Mouse (Mus musculus): Measurements from ENCODE around the gene Ramp3. TPM values are rescaled to one million over a fixed set of nuclear protein-coding genes. Genes with fewer than 3 reads are reported as not detected.
A peak's percentile ranks its signal among the peaks of the same experiment; 100 is the strongest.

Ramp3 gene
- polyA plus RNA-seq, 1 experiment: 2.4 TPM

- H3K4me1 ChIP-seq (ENCODE audit: control insufficient read depth, insufficient read depth, insufficient read length): no peaks in the 10 kb centered on the region; the same call in 1 of the 2 replicates
- DNase-seq (ENCODE audit: low read depth in 1 of 2, low spot score in 2 of 2): no peak
- 70% methylated on average over 2 of the region's 2 CpGs for WGBS
- H3K27me3 ChIP-seq (ENCODE audit: control insufficient read depth, insufficient read depth, low read length): no peaks in the 10 kb centered on the region
- no peak overlapping the region for H3K27ac ChIP-seq (ENCODE audit: insufficient read depth, low read length)
- TF ChIP-seq POLR2A (IDR thresholded peaks at IDR 0.05; ENCODE audit: low read depth, low read length): no peak
- TF ChIP-seq CTCF (IDR thresholded peaks at IDR 0.05; ENCODE audit: extremely low read depth, insufficient read depth, insufficient read length, insufficient replicate concordance): no peak
- H3K36me3 ChIP-seq (ENCODE audit: control insufficient read depth, insufficient read depth, low read length): no peaks in the 10 kb centered on the region
- no peak overlapping the region for H3K4me3 ChIP-seq (ENCODE audit: extremely low read depth, insufficient read depth, insufficient read length)
These were observed 11.7 kb downstream of the Ramp3 start for GRCm38 (mm10) chr11:6670044-6670443.

GRCm38 (mm10) chr11:6670826-6671225, 12.5 kb downstream of the Ramp3 start:
- no peaks in the 10 kb centered on the region; the same call in 1 of the 2 replicates for H3K4me1 ChIP-seq (ENCODE audit: control insufficient read depth, insufficient read depth, insufficient read length)
- H3K4me3 ChIP-seq (ENCODE audit: extremely low read depth, insufficient read depth, insufficient read length): no peak overlapping the region
- no peak for DNase-seq (ENCODE audit: low read depth in 1 of 2, low spot score in 2 of 2)
- H3K36me3 ChIP-seq (ENCODE audit: control insufficient read depth, insufficient read depth, low read length): no peaks in the 10 kb centered on the region
- TF ChIP-seq CTCF (IDR thresholded peaks at IDR 0.05; ENCODE audit: extremely low read depth, insufficient read depth, insufficient read length, insufficient replicate concordance): no peak
- no peak for TF ChIP-seq POLR2A (IDR thresholded peaks at IDR 0.05; ENCODE audit: low read depth, low read length)
- H3K27me3 ChIP-seq (ENCODE audit: control insufficient read depth, insufficient read depth, low read length): no peaks in the 10 kb centered on the region
- no peak overlapping the region for H3K27ac ChIP-seq (ENCODE audit: insufficient read depth, low read length)
- WGBS: 86% methylated on average over 4 of the region's 4 CpGs

GRCm38 (mm10) chr11:6674701-6675100, 16.4 kb downstream of the Ramp3 start:
- no peaks in the 10 kb centered on the region for H3K36me3 ChIP-seq (ENCODE audit: control insufficient read depth, insufficient read depth, low read length)
- no peak overlapping the region for H3K4me3 ChIP-seq (ENCODE audit: extremely low read depth, insufficient read depth, insufficient read length)
- TF ChIP-seq POLR2A (IDR thresholded peaks at IDR 0.05; ENCODE audit: low read depth, low read length): no peak
- no peak for TF ChIP-seq CTCF (IDR thresholded peaks at IDR 0.05; ENCODE audit: extremely low read depth, insufficient read depth, insufficient read length, insufficient replicate concordance)
- H3K27ac ChIP-seq (ENCODE audit: insufficient read depth, low read length): no peak overlapping the region
- 91% methylated on average over 9 of the region's 9 CpGs for WGBS
- no peaks in the 10 kb centered on the region for H3K4me1 ChIP-seq (ENCODE audit: control insufficient read depth, insufficient read depth, insufficient read length)
- no peaks in the 10 kb centered on the region for H3K27me3 ChIP-seq (ENCODE audit: control insufficient read depth, insufficient read depth, low read length)
- DNase-seq (ENCODE audit: low read depth in 1 of 2, low spot score in 2 of 2): no peak

GRCm38 (mm10) chr11:6675402-6675801, 17.1 kb downstream of the Ramp3 start:
- no peaks in the 10 kb centered on the region for H3K27me3 ChIP-seq (ENCODE audit: control insufficient read depth, insufficient read depth, low read length)

GRCm38 (mm10) chr11:6676641-6677040, 18.3 kb downstream of the Ramp3 start:
- no peaks in the 10 kb centered on the region; the same call in 1 of the 2 replicates for H3K4me1 ChIP-seq (ENCODE audit: control insufficient read depth, insufficient read depth, insufficient read length)
- no peak overlapping the region for H3K4me3 ChIP-seq (ENCODE audit: extremely low read depth, insufficient read depth, insufficient read length)
- H3K27me3 ChIP-seq (ENCODE audit: control insufficient read depth, insufficient read depth, low read length): no peaks in the 10 kb centered on the region
- TF ChIP-seq CTCF (IDR thresholded peaks at IDR 0.05; ENCODE audit: extremely low read depth, insufficient read depth, insufficient read length, insufficient replicate concordance): no peak
- TF ChIP-seq POLR2A (IDR thresholded peaks at IDR 0.05; ENCODE audit: low read depth, low read length): no peak
- no peaks in the 10 kb centered on the region for H3K36me3 ChIP-seq (ENCODE audit: control insufficient read depth, insufficient read depth, low read length)
- DNase-seq (ENCODE audit: low read depth in 1 of 2, low spot score in 2 of 2): no peak
- H3K27ac ChIP-seq (ENCODE audit: insufficient read depth, low read length): no peak overlapping the region
- WGBS: 90% methylated on average over 9 of the region's 9 CpGs

More at GRCm38 (mm10) chr11:6675402-6675801, 17.1 kb downstream of the Ramp3 start:
- WGBS: 39% methylated on average over 7 of the region's 7 CpGs
- TF ChIP-seq POLR2A (IDR thresholded peaks at IDR 0.05; ENCODE audit: low read depth, low read length) (no peak), CTCF (IDR thresholded peaks at IDR 0.05; ENCODE audit: extremely low read depth, insufficient read depth, insufficient read length, insufficient replicate concordance) (no peak)
- DNase-seq (ENCODE audit: low read depth in 1 of 2, low spot score in 2 of 2): no peak
- Histone ChIP-seq H3K4me3 (ENCODE audit: extremely low read depth, insufficient read depth, insufficient read length) (no peak overlapping the region), H3K36me3 (ENCODE audit: control insufficient read depth, insufficient read depth, low read length) (no peaks in the 10 kb centered on the region), H3K27ac (ENCODE audit: insufficient read depth, low read length) (no peak overlapping the region), H3K4me1 (ENCODE audit: control insufficient read depth, insufficient read depth, insufficient read length) (no peaks in the 10 kb centered on the region; the same call in 1 of the 2 replicates)

GRCm38 (mm10) chr11:6677530-6677929, 19.2 kb downstream of the Ramp3 start:
- Histone ChIP-seq H3K36me3 (ENCODE audit: control insufficient read depth, insufficient read depth, low read length) (no peaks in the 10 kb centered on the region), H3K27me3 (ENCODE audit: control insufficient read depth, insufficient read depth, low read length) (no peaks in the 10 kb centered on the region), H3K4me3 (ENCODE audit: extremely low read depth, insufficient read depth, insufficient read length) (no peak overlapping the region), H3K4me1 (ENCODE audit: control insufficient read depth, insufficient read depth, insufficient read length) (no peaks in the 10 kb centered on the region; the same call in 1 of the 2 replicates), H3K27ac (ENCODE audit: insufficient read depth, low read length) (no peak overlapping the region)
- DNase-seq (ENCODE audit: low read depth in 1 of 2, low spot score in 2 of 2): no peak
- TF ChIP-seq POLR2A (IDR thresholded peaks at IDR 0.05; ENCODE audit: low read depth, low read length) (no peak), CTCF (IDR thresholded peaks at IDR 0.05; ENCODE audit: extremely low read depth, insufficient read depth, insufficient read length, insufficient replicate concordance) (no peak)
- 50% methylated on average over 7 of the region's 7 CpGs for WGBS

DNA sequence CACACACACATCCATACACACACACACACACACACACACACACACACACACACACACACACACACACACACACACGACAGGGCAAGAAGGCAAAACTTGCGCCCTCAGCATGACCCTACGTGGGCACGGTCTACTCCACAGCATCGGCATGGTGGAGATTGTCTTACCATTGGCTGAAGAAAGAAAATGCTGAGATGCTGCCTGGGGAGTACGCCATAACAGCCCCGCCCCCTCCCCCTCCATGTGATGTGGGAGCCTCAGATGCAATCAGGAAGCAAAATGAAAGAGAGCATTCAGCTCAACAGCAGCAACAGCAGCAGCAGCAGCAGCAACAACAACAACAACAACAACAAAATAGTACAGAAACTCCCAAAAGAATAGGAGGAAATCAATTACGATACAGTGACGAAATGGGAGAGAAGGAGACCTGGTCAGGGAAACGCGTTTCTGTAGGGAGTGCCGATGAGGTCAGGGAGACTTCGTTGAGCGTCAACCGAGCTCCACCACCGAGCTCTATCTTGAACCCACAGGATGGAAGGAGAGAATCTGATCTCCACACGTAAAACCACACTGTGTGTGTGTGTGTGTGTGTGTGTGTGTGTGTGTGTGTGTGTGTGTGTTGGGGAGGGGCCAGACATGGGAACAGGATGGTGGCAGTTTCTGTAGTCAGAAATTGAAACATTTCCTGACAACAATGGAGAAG, 21.5 kb downstream of the Ramp3 start:
- Histone ChIP-seq H3K27me3 (ENCODE audit: control insufficient read depth, insufficient read depth, low read length) (no peaks in the 10 kb centered on the region), H3K4me3 (ENCODE audit: extremely low read depth, insufficient read depth, insufficient read length) (peak overlapping the region; percentile 43; the same call in 1 of the 2 replicates), H3K27ac (ENCODE audit: insufficient read depth, low read length) (no peak overlapping the region; the same call in 1 of the 2 replicates), H3K36me3 (ENCODE audit: control insufficient read depth, insufficient read depth, low read length) (no peaks in the 10 kb centered on the region), H3K4me1 (ENCODE audit: control insufficient read depth, insufficient read depth, insufficient read length) (no peaks in the 10 kb centered on the region; the same call in 1 of the 2 replicates)
- TF ChIP-seq CTCF (IDR thresholded peaks at IDR 0.05; ENCODE audit: extremely low read depth, insufficient read depth, insufficient read length, insufficient replicate concordance): no peak
- no peak for TF ChIP-seq POLR2A (IDR thresholded peaks at IDR 0.05; ENCODE audit: low read depth, low read length)
- WGBS: 24% methylated on average over 17 of the region's 17 CpGs
- peak in 1 of 2 experiments; percentile 46 for DNase-seq (ENCODE audit: low read depth in 1 of 2, low spot score in 2 of 2)
